Mouse (Mus musculus) frontal cortex, postnatal 36 days (tissue): Measurements from ENCODE around the gene Isca1.
"Not testable (repeated sequence)": the region's sequence is repeated elsewhere in the genome, so short reads cannot be mapped to it uniquely, and the experiment has no call there.

ENCODE experiments used
- DNase-seq, 2 experiments: peaks; one replicate each; pipeline ENCODE4 v3.0.0; 2022; ENCODE audit warnings: low spot score in 2 of 2

Isca1 gene

GRCm38 (mm10) chr13:59769296-59770163 is at the start of gene Isca1:
Gene Isca1 (minus strand): TSS chr13:59769810.
- peak; percentile 99 to 100 for DNase-seq

GRCm38 (mm10) chr13:59817352-59817751 is 47.7 kb upstream of the Isca1 start:
- no peak for DNase-seq

GRCm38 (mm10) chr13:59814109-59814591 is 44.5 kb upstream of the Isca1 start:
- no peak for DNase-seq

GRCm38 (mm10) chr13:59811581-59811980 is 42.0 kb upstream of the Isca1 start:
- DNase-seq, result no peak

DNA sequence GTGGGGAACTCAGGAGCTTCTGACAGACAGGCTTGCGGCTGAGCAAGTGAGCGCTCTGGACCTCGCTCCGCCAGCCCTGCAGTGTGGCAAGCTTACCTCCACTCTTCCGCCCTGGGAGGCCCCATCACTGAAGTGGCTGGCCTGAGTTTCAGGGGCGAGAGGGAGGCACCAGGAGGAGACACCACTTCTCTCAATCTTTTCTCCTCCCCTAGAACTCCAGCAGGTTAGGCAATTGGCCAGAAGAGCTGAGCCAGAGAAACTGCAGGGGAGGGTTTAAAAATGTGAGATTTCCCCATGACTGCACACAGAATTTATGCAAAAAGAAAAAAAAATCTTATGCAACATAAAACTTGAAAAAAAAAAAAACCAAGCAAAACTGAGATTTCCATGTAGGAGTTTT is 31.4 kb upstream of the Isca1 start:
- DNase-seq, result peak; percentile 47 to 57

GRCm38 (mm10) chr13:59800077-59800476 is 30.5 kb upstream of the Isca1 start:
- no peak for DNase-seq

- DNase-seq, result no peak
Observed at GRCm38 (mm10) chr13:59798306-59798705, 28.7 kb upstream of the Isca1 start.

DNA sequence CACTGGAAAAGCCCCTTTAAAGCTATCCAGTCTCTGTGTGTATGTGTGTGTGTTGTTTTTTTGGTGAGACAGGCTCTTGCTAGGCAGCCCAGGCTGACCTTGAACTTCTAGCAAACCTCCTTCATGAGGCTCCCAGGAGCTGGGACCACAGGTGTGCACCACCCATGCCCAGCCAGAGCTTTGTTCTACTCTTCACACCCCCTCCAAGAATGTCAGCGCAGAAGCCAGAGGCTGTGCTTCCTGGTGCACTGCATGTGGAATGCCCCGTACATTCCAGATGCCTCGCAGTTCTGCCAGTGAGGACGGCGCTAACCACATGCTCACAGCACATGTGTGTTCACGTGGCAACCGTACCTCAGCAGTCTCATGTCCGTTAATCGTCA is 26.8 kb upstream of the Isca1 start:
- DNase-seq, result no peak

DNA sequence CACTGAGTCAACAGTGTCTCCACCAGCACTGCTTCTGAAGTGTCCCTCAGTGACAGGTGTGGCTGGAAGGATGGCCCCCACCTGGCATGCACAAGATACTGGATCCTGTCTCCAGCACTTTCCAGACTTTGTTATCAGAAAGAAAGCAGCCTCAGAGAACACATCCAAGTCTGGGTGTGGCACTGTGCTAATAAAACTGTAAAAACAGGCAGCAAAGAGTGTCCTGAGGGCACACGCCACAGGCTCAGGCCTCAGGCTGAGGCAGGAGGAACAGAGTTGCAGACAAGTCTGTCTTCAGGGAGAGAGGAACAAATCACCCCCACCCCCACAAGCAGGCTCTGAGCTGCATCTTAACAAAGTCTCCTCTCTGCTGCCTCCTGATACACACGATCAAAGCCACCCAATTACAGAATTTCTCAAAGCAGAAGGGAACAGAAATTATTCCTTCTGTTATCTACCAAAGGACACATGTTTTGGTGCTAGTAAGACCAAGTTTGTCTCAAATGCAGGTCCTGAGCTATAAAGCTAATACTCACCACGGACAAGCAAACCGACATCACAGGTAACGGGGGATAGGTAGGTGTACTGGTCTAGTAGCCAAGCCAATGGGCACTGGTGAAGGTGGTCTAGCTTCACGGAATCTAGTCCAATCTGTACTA is 26.3 kb upstream of the Isca1 start:
- DNase-seq, result no peak

DNA sequence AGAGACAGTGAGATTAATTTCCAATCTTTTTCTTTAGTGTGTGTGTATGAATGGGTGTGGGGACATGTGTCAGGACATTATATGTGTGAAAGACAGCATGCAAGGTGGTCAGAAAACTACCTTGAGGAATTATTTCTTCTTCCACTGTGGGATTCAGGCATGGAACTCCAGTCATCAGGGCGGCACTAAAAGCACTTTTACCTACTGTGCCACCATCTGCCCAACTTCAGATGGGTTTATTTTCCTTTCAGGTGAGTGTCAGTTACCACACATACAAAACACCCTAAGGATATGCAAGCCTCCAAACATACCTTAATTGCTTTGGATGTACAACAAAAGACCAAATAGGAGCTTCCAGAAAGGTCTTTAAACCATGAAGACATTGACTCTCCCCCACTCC is 25.2 kb upstream of the Isca1 start:
- no peak for DNase-seq

DNA sequence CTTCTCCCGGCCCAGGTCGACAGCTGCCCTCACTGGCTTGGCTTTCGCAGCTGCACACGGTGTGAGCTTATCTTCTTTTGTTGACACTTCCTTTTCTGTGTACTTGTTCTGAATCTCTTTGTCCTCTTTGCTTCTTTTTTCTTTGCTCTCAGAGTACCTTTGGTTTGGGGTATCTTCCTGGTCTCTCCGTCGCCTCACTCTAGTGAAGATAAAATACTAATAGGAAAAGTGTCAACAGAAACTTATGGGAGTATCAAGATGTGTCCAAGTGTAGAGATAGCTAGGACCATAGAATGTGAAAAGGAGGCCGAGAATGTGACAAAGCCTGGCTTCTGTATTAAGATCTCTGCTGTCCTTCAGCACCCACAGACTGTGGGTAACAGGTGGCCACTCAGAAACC is 12.5 kb upstream of the Isca1 start, which contains the start of gene Gm49354:
Gene Gm49354, minus strand, starts transcription at position 101 of the 400 bp plus-strand sequence.
- no peak for DNase-seq

GRCm38 (mm10) chr13:59779744-59780264 is 10.2 kb upstream of the Isca1 start:
- not testable (repeated sequence) for DNase-seq

DNA sequence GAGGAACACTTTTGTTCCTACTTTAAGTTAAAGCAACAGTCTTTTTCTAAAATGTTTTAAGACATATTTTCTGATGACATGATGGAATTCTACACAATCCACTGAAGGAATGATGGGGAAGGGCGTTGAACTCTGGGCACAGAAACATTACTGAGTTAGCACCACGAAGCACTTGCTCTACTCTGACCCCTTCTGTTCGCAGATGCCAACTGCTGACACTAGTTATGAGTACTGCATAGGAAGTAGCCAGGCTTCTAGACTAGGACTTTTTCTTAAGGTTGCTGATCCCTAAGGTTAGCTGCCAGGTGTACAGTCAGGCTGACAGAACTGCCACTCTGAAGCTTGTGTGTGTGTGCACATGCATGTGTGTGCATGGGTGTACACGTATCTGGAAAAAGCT is 9.6 kb upstream of the Isca1 start:
- no peak for DNase-seq

- no peak for DNase-seq
Observed at GRCm38 (mm10) chr13:59775168-59775567, 5.6 kb upstream of the Isca1 start.

- DNase-seq, result peak; percentile 47 to 58
Observed at GRCm38 (mm10) chr13:59771257-59771656, 1.6 kb upstream of the Isca1 start.

- DNase-seq, result peak; percentile 13 to 30
Observed at GRCm38 (mm10) chr13:59770847-59771246, 1.2 kb upstream of the Isca1 start.

- DNase-seq, result peak; percentile 87 to 88
Observed at GRCm38 (mm10) chr13:59770164-59770562, 553 bp upstream of the Isca1 start.

DNA sequence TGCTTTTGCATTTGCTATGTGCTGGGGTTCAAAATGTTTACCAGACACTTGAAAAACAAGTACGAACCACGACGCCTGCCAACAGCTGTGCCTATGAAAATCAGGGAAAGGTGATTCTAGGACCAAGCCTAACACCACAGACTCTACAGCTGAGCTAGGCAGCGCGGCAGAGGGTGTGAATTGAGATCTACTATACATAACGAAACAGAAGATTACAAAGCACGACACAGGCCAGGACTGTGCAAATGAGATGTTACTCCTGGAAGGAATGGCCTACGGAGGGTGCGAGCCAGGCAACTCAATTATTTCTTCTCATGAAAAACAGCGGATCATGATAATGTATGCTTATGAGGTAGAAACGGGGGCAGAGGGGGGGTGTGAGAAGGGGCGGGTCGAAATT is 1.1 kb downstream of the Isca1 start:
- no peak for DNase-seq

DNA sequence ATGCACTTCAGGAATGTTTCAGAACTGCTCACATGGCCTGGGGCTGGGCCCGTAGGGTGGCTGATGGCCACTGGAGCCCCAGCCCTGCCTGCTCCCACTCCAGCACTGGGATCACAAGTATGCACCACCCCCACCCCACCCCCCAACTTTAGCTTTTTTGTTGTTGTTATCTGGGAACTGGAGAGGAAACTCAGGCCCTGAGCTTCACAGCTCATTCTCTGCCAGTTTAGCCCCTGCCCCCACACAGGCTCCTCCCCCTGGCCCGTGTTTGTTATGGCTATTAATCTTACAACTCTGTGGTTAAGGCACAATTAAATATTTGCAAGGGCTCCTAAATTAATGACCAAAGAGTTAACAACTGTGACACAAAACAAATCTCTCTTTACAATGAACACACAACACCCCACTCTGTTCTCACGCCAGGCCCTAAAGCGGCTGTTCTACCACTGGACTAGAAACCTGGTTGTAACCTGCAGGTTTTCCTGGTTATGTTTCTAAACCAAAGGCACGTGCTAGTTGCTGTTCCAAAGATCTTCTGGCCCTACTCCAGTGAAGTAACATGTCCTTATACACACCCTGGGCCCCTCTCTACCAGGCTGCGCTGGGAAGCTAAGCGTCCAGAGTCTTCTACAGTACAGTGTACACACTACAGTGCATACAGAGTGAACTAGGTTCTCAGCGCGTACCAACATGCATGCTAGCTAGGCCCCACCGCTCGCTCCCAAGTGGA is 2.7 kb downstream of the Isca1 start:
- no peak for DNase-seq

DNA sequence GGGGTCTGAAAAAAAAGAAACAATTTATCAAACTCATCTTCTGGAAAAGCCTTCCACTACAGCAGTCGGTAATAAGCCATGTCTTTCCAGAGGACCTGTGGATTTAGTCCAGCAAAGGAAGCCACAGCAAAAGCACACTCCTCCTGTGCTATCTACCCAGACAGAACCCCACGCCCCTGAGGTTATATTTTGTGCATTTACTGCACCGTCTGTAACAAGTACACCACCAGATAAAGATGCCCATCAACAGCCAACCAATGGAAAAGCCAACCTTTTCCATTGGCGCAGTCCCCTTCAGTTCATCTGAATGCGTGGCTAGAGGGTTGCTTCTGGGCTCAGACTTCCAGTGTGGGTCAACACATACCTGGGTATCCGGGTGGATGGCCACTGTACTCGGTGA is 6.8 kb downstream of the Isca1 start:
- DNase-seq, result no peak

DNA sequence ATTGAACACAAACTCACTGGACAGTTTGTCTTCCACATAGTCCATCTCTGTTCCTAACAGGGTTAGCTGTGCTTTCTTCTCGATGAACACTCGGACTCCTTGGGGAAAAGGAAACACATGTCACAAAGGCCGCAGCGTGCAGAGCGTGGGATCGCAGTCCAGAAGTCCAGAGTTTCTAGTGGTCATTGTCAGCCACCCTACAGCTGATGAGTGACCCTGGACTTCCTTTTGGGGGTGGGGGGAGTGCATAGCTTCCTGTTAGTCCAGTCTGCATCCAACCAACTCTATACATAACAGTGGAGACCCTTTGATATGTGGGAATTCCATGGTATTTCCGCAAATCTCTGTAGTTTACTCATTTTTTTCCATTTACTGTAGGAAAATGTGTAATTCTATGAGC is 12.7 kb downstream of the Isca1 start:
- DNase-seq, result no peak

- DNase-seq, result no peak
Observed at GRCm38 (mm10) chr13:59750310-59750709, 19.3 kb downstream of the Isca1 start.
